Mouse (Mus musculus) retina, postnatal 1 day (tissue): ENCODE measurements around the gene Tet3.

Source experiments
- DNase-seq: peaks from one replicate; pipeline ENCODE4 v3.0.0-alpha.2; 2012

The Tet3 gene

DNA sequence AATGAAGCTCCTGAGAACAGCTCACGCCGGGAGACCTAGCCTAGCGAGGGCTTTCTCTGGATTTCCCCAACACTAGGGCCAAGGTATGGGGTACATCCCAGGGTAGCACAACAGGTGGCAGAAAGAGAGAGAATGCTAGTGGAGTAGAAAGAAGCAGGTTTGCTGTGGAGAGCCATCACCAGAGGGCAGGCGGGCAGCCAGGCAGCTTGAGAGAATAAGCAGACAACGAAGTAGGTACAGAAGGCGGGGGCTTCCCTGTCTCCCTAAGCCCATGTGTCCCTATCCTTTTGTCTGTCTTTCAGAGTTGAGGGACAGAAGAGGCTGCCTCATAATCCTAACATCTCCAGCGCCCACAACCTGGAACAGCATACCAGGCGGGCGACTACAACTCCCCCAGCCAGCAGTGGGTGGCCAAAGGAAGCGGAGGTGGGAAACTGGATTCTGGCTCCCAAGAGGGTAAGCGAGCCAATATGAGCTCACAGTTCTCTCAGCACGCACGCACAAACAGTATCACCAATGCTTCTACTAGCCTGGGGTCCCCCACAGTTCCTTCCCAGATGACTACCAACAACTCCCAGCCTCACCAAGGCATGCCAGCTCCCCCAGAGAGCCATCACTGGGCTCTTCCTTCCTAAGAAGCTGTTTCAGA, 19.6 kb downstream of the Tet3 start:
- DNase-seq: no peak

DNA sequence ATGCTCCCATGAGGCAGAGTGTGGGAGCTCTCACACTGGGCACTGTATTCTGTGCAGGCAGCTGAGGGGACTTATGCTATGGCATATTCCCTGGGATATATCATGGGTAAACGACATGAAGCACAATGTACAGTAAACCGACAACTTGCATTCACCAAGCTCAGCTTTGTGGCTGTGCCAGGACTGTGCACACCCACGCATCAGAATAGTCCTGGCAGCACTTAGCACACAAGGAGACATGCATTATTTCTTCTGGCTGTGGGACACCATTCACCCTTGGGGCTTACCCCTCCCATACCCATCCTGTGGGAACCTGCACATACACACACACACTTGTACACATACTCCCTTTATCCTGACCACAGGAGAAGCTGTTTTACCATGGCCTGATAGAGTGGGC, 20.3 kb downstream of the Tet3 start:
- DNase-seq: no peak

DNA sequence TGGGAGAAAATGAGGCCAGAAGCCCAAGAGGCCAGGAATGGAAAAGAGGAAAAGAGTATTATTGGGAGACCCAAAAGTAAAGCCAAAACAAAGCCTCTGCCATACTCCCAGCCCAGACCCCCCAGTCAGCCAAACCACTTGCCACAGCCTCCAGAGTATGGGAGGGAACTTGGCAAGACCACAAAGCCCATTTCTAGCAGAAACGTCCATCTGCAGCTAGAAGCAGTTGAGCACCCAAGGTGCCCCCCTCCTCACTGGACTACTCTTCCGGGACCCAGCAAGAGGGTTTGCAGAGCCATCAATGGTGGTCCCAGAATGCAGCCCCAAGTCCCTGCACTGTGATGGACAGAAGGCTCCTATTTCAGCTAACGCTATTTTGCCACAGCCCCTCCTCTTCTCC, 21.1 kb downstream of the Tet3 start:
- DNase-seq: no peak

DNA sequence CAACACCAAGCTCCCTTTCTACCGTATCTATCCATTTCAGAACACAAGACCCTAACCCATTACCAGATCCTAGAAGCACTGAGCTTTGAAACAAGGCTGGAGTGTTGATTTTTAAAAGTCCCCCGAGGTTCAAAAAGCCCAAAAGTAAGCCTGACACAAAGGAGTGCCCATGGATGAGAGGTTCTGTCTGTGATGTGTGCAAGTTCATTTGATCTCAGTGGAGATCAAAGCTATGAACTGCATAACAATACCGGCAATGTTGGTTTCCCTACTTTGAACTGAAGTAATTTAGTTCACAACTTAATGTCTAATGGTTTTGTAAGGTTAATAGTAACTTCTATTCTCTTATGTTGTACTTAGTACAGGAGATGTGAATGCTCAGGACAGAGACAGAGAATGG, 21.7 kb downstream of the Tet3 start:
- no peak for DNase-seq

DNA sequence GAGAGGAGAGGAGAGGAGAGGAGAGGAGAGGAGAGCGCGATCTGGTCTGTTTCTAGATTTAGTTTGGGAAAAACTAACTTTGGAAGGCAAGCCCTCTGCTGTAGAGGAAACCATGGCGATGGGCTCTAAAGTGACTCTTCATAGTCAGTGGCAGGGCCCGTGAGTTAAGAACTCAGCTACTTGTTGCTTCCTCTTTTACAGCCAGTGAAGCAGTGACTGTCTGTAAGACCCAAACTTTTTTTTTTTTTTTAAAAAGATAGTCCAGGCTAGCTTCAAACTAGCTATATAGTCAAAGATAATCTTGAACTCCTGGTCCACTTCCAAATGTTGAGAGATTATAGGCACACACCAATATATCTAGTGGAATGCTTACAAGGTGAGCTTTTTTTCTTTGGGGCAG, 22.3 kb downstream of the Tet3 start:
- no peak for DNase-seq

DNA sequence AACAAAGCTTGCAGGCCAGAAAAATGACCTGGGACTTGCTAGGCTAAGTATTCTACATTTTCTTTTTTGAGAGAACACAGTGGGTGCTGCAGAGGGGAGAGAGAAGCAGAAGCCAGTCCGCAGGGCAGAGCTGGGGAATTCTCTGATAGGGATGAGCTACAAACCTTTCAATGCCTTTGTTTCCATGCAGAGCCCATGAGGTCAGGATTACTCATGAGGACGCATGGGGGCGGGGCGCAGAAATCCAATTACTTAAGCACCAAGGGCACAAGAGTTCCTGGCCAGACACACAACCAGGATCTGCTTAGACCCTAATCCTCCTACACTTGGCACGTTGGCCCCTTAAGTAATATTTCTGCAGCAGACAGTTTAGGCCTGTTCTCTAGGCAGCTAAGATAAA, 23.7 kb downstream of the Tet3 start:
- DNase-seq: peak; percentile 91

DNA sequence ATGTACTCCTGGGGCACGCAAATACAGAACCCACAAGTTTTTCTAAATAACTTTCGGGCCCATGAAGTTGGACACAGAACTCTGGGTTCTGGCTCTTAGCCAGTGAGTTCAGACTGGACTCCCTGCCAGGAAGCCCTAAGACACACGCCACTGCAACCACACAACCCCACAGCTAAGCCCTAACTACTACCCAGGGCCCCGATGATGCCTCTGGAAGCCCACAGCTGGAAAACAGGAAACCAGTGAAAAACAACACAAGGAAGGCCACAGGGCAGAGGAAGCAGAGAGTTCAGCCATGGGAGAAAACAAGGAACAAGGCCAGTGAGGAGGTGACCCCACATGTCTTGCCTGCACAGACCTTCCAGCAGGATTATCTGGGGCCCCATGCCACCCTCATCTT, 25.3 kb downstream of the Tet3 start:
- DNase-seq: no peak

DNA sequence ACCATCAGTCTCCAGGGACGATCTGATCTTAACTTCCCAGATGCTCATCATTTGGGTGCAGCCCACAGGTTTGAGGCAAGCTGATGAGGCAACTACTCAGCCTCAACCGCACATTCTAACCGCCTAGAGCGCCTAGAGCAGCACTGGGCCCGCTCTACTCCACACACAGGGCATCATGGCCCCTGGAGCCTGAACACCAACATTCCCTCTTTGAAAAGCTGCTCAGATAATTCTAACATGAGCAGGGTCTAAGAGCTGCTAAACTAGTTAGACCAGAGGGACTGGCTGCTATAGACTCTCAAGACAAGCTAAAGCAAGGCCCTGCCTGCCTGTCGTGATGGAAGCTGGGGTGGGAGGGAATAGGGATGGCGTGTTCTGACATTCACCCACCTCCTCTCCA, 25.9 kb downstream of the Tet3 start:
- DNase-seq: no peak

DNA sequence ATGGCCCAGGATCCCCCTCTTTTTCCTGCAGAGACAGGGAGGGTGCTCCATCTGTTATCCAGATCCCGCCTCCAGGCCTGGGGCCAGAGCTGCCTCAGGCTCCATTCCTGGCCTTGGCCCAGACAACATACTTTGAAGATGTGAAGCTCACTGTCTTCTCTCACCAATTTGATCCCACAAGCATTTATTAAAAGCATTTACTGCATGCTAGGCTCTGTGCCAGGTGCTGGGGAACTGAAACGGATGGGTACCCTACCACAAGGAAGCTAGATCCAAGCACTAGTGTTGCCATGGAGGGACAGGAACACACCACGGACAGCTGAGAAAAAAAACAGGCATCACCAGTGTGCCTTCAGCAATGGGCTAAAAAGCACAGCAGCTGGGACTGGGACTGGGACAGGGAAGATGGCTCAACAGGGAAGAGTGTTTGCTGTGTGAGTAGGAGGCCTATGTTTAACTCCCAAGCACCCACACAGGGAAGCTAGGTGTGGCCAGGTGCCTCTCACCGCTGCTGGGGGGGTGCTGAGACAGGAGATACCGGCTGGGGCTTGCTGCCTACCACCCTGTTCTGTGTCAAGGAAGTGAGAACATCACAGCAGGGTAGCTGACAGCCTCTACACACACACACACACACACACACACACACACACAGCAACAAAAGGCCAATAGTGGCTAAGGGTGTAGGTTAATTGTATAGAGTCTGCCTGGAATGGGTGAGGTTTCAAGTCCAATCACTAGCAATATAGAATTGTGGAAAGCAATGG, 30.7 kb downstream of the Tet3 start:
- DNase-seq: peak; percentile 48

DNA sequence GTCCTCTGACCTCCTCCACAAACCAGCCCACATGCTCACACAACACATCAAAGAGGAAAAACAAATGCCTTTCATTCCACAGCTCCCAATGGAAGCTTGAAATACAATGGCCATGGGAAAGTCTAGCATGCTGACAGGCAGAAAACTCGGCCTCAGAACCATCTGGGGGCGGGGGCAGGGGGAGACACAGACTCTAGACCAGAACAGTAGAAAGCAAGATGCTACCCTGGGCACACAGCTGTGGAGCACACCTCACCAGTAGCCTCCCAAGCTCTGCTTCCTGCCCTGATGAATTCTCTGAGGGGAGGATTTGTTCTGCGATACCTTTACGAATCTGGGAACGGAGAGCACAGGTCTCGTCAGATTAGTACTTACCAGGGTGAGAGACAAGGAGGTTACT, 31.4 kb downstream of the Tet3 start:
- no peak for DNase-seq

DNA sequence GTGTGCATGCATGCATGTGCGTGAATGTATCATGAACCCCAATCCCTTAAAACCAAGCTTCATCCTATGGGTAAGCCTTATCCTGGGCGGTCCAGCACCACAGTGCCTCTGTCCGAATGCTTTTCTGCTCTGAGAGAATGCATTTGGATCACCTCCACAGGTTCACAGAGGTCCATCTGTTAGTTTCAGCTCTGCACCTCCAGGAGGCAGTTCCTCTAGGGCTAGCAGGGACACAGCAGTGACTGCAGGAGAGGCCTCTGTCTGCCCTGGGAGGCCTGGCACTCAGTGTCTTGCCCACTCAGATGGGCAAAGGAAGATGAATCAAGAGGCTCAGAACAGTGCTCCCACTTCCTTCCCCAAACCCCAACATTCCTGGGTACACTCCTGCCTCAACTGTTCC, 32.3 kb downstream of the Tet3 start:
- DNase-seq: no peak

DNA sequence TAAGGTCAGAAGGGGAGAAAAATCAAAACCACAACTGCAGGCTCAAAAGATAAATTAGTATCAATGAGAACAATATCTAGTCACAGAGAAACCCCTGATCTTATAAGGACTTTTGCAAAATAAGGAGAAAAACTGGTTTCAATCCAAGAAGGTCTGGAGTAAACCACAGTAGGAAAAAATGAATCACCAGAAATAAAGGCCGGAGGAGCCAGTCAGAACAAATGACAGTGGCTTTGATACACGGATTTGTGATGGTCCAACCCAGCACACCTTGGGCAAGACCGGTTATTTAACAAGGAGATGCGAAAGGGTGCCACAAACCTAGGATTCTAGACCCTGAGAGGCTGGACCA, 34.9 kb downstream of the Tet3 start:
- DNase-seq: no peak

DNA sequence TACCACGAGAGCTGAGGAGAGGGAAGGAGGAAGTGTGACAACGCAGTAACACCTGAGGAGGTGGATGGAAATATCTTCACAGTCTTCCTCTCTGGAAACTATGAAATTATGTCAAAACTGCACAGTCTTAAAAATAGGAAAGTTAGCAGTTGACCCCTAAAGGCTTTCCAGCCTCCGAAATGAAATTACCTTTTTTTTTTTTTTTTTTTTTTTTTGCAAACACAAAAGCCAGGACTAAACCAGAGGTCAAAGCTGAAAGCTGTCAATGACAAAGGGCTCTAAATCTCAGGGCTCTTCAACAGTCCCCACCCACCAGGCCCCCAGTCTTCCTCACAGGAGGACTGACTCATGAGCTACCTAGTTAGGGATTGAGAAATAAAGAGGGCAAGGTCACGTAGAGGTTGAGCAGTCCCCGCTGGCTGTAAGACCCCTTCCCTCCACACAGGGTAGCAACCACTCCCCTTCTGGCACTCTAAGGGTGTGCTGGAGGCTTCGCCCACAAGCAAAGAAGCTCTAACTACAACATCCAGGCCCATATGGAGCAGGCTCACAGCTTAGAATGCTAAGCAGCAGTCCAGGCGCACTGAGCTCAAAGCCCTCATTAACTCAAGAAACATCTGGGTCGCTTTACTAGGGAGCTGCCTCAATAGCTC, 35.4 kb downstream of the Tet3 start:
- peak; percentile 59 for DNase-seq

DNA sequence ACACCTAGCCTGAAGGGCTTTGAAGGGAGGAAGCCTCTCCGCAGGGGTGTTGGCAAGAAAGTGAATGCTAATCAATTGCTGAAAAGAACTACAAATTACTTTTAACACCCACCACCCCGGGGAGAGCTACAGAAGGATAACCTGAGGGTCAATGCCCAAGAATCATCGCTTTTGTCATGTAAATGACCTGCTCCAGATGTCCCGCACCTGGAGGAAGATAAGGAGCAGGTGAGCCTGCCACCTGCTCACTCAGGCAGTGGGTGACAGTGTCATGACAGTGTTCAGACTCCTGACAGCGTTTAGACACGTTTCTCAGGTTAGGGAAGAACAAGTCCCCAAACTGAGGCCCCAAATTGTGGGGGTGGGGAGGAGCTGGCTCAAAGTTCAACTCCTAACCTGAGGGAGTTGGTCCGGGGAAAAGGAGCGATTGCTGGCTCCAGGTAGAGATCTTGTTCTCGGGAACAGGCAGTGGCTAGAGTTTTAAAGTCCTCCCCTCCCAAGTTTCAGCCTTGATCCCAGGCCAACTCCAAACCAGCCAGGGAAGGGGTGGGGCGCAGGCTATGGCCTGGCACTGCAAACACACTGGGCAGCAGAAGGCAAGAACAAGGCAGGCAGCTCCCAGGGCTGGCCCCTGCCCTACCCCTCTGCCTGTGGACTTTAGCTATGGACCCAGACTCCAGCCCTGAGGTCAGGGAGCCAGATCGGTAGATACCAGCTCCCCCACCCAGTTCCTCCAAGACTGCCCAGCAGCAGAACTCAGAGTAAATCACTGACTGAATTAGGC, 36.8 kb downstream of the Tet3 start:
- DNase-seq: no peak

DNA sequence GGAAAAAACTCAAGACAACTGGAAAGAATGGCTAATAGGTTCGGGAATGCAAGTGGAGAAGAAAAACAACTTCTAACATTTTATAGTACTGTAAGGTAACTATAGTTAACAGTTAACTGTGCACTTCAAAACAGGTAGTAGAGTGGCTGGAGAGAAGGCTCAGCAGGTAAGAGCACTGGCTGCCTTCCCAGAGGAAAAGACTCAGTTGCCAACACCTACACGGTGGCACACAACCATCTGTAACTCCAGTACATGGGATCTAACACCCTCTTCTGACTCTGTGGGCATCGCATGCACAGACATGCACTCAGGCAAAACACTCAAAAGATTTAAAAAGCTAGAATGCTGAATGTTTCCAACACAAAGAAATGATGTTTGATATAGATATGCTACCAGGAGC, 39.4 kb downstream of the Tet3 start:
- DNase-seq: no peak

DNA sequence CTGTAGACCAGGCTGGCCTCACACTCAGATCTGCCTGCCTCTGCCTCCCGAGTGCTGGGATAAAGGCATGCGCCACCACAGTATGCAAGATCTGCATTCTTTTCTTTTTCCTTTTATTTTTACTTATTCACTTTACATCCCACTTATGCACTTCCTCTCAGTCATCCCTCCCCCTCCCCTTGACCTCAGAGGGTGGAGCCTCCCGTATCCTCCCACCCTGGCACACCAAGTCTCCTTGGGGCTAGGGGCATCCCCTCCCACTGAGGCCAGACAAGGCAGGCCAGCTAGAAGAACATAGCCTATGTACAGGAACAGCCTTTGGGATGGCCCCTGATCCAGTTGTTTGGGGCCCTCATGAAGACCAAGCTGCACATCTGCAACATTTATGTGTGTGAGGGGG, 41.4 kb downstream of the Tet3 start:
- no peak for DNase-seq

DNA sequence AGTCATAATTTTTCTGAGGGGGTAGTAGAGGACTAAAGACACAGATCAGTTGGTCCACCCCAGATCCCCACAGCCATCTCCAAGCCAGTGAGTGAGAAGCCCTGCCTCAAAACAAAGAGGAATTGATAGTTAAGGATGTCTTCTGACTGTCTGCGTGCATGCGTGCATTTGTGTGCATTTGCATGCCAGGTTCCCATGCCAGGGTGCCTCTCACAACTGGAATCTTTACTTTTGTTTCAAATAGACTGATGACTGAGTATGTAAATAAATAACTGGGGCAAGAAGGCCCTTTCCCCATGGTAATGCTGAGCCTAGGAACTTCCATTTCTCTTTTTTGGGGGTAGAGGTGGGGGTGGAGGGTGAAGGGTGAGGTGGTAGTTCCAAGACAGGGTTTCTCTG, 41.8 kb downstream of the Tet3 start:
- no peak for DNase-seq

DNA sequence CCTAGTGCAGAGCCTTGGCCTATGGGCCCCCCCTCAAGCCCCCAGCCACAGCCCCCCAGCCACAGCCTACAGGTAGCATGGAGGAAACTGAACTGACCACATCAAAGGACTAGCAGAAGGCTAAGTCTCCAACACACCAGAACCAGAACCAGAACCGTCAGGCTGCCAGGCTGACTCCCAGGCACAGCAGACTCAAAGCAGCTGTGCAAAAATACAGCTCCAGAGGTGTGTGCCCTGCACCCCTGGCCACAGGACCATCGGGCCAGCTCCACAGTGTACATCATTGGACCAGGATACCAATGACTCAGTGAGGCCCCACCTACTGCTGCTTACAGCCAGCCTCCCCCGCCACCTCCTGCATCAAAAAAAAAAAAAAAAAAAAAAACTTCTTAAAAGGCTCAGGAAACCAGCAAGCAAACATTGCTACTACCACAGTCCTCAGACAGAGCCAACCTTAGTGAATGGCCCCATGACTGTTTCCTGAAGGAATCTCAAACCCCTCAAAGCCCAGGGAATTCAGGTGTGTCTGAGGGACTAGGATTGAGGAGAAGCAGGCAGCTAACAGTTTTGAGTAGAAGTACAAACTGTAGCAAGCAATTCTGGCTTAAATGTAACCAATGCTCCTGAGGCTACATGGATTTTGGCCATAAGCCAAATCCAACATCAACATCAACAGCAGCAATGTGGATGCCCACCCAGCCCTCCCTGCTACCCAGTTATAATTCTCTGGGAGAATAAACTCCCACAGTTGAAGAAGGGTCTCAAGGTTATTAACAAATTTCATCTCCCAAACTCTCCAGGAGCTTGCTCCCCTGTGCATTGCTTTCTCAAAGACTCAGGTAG, 42.4 kb downstream of the Tet3 start:
- no peak for DNase-seq

DNA sequence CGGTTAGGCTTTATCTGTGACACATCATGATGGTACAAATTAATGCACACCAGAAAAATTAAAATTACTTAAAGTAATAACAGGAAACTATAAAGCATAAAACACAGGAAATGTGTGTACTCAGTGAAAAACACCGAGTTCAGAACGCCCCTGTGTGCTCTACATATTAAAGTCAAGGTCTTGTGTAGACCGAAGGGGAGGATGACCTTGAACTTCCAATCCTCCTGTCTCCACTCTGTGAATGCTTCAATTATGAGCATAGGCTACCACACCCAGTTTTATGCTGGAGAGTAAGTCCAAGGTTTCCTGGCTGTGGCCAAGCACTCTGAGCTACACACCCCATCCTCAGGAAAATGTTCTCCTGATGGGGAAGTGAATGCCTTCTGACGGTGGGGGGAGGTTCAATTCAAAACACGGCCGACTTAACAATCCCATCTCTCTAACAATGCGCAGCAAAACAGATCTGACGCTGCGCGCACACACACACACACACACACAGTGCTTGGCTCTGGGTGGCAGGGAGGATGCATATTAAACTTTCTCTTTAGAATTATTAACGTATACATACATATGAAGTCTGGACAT, 43.4 kb downstream of the Tet3 start:
- DNase-seq: no peak

DNA sequence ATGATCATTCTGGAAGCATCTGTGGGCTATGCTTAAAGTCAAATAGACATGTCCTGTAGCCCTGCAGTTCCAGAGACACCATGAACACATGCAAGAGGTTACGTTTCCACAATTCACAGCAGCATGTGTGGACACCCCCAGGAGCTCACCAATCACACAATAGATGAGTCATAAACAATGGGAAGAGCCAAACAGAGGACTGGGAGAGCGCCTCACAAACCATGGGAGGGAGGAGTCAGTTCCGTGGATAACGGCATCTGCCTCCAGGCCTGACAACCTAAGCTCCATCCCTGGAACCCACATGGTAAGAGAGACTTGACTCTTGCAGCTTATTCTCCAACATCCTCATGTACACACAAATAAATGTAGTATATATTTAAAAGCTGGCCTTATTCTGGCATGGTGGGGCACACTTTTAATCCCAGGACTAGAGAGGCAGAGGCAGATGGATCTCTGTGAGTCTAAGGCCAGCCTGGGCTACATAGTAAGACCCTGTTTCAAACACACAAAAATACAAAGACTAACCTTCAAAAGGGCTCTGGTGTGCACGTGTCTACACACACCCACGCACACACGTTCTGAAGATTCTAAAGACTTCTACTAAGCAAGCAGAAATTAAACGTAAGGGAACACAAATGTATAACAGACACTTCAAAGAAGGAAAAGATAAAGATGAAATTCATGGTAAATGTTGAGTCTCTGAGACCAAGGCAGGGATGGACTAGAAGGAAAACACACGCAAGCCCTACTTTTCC, 44.1 kb downstream of the Tet3 start:
- DNase-seq: no peak

DNA sequence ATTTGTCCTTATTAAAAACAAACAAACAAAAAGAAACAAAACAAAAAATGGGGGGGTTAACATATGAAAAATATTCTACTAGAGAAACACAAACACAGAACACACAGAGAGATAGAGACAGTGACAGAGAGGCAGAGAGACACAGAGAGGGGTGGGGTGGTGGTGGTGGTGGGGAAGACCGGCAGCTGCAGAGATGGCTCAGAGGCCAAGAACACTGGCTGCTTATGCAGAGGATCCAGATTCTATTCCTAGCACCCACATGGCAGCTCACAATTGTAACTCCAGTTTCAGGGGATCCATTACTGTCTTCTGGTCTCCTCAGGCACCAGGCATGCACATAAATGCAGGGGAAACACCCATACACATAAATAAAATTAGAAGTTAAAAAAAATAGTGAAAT, 45.2 kb downstream of the Tet3 start:
- DNase-seq: no peak
